Mouse (Mus musculus) layer of hippocampus, postnatal 25 days (tissue): ENCODE measurements around the gene Akap12. TPM values are rescaled to one million over a fixed set of nuclear protein-coding genes. Genes with fewer than 3 reads are reported as not detected.

Experiments
- DNase-seq, 2 experiments: peaks; one replicate each; pipeline ENCODE4 v3.0.0; 2022; ENCODE audit warnings: mixed read lengths in 2 of 2, low spot score in 1 of 2; ENCODE audit errors: extremely low spot score in 1 of 2
- total RNA-seq, 2 experiments: library from RNA; stranded (reverse); gene quantifications; 2 replicates each; pipeline ENCODE4 v1.2.3; 2021

The Akap12 gene
- total RNA-seq, 2 experiments from 2014 or later, result 10.8 to 11.6 TPM

DNA sequence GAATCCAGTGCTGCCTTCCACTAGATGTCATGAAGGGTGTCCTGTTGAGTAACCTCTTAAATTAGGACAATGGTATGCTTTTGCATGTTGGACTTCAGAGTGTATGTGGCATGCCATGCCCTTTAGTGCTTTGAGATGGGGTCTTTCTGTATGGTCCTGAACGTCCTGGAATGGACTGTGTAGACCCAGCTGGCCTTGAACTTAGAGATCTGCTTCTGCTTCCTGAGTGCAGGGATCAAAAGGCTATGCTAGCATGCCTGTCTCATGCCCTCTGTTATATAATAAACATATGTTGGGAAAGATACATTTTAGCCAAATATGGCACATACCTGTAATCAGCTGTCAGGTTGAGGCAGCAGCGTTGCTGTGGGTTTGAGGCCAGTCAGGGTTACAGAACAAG is 124.4 kb downstream of the Akap12 start:
- no peak for DNase-seq

DNA sequence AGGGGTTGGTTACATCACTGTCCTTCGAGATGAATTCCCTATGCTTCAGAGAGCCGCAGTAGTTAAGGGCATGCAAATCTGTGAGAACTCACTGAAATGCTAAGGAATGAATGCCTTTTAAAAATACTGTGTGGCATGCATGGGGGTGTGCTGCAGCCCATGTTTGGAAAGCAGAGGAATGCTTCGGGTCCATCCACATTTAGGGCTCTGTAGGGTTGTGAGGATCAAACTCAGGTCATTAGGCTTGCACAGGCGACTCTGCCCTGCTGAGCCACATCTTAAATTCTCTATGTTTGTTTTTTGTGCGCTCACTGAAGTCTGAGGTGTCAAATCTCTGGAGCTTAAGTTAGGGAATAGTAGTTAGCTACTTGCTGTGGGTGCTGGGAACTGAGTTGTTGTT is 124.9 kb downstream of the Akap12 start:
- DNase-seq, result no peak

DNA sequence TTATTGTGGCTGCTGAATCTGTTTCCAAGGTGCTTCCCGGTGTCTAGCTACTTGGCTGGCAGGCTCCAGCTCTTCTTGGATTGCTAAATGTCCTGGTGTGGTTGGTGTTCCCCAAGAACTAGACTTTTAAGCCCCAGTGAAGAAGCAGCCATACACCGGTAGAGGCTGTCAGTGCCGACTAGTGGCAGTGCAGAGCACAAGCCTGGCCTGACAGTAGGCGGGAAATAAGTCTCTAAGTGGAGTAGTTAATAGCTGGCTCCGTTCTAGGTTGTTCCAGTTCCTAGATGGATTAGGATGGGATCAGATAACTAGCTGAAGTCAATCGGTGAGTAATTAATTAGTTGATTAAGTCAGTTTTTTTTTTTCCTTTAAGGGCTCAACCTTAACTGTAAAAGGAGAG is 125.7 kb downstream of the Akap12 start:
- DNase-seq, result no peak

DNA sequence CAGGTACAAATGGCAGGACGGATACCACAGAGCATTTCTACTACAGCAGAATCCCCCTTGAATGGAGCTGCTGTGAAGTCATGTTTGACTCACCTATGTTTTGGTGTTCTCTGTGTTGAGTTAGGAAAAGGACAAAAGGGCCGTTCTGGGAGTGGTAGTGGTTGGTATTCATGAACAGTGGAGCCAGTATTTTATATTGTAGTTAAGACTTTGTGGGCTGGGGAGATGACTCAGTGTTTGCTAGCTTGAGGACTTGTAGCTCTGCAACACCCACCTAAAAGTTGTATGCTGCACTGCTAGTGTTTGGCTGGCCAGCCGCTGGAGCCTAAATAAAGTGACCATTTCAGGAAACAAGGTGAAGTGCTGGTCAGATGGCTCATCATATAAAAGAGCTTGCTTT is 129.1 kb downstream of the Akap12 start:
- no peak for DNase-seq

DNA sequence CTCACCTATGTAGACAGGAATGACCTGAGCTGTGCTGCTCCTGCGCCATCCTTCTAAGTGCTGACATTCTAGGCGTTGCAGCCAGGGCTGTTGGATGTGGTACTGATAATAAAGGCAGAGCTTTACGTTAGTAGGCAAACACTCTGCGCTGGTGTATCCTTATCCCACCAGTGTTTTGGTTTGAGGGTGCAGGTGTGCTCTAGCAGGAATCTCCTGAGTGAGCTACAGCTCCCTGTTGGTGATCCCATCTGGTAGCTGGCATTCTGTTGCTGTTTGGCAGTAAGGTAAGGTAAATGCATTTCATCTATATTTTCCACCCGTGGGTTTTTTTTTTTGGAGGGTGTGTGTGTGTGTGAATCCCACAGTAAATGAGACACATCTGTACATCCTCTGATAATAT is 131.9 kb downstream of the Akap12 start:
- DNase-seq, result no peak

DNA sequence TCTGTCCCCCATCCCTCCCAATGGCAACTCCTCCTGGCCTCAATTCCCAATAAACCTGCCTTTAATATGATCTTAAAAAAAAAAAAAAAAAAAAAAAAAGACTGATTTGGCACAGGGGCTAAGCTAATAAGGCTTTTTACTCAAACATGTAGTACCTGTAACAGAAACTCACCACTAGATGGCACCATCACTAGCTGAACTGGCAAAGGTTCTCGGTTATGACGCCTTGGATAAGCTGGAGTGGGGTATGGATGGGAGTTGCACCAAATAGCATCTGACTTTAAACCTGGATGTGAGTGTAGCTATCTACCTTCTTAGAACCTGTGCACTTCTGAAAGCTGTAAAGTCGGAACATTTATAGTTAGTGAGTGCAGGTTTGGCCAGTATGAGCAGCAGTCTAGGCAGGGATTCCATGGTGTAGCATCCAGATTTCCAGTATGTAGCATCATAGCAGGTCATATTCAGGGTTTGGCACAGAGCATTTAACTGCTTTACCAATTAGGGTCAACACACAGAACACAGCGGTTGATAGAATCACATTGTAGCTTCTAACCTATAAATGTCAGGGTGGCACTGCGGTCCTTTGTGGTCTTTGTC is 138.8 kb downstream of the Akap12 start:
- DNase-seq, result no peak

DNA sequence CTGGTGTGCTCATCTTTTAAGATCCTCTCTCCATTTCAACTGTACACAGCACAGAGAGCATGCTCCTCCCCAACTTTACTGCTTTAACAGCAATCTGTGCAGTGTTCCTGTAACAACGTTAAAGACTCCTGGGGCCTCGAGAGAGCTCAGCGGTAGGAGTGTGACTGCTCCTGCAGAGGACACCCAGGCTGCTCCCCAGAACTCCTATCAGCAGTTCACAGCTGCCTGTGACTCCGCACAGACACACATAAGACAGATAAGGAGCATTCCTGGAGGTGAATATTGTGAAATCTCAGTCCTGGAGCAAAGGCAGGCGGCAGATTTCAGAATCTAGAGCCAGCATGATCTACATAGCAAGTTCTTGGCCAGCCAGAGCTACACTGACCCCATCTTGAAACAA is 139.3 kb downstream of the Akap12 start:
- no peak for DNase-seq

DNA sequence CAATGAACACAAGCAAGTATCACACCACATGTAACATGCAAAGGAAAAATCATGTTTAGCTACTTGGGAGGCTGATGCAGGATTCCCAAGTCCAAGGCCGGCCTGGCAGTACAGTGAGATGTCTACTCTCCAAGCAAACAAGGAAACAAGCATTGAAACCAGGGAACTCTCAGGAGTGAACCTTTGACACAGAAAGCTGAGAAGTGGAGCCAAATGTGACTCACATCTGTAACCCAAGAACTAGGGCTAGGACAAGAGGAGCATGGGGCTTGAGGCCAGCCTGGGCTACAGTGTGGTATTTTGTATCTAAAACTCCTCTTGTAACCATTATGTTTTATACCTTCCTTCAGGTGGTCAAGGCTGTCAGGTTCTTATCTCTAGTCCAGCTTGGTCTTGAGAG is 141.0 kb downstream of the Akap12 start:
- no peak for DNase-seq

Other genes starting within 250 kb of the Akap12 start
- 10 to 100 TPM; 11.4 to 12.1 TPM for gene Zbtb2, start 121.7 kb downstream of the Akap12 start, total RNA-seq
- 10 to 100 TPM; 30.1 to 43.7 TPM for gene Rmnd1, start 166.0 kb downstream of the Akap12 start, total RNA-seq
- gene Armt1, start 166.1 kb downstream of the Akap12 start, total RNA-seq, result 10 to 100 TPM; 19.6 to 23.8 TPM
- 1 to 10 TPM in 1 of 2 experiments, under 1 TPM in 1; 0.32 to 1.3 TPM for gene Ccdc170, start 216.1 kb downstream of the Akap12 start, total RNA-seq